Mouse (Mus musculus) cerebellum, postnatal 36 days (tissue): Measurements from ENCODE around the gene Srsf9.
A peak's percentile ranks its signal among the peaks of the same experiment; 100 is the strongest.
"Not testable (repeated sequence)": the region's sequence is repeated elsewhere in the genome, so short reads cannot be mapped to it uniquely, and the experiment has no call there.

Experiments used
- DNase-seq, 2 experiments: peaks; one replicate each; pipeline ENCODE4 v3.0.0; 2021 to 2022; ENCODE audit warnings: mixed read lengths in 2 of 2

The Srsf9 gene

GRCm38 (mm10) chr5:115326875-115327609 lies at the start of gene Srsf9:
Srsf9 (plus strand) TSS chr5:115327177.
- DNase-seq: peak; percentile 97 to 98

- DNase-seq: no peak
Measured at GRCm38 (mm10) chr5:115278053-115278452, 48.9 kb upstream of the Srsf9 start.

GRCm38 (mm10) chr5:115278785-115279184 lies 48.2 kb upstream of the Srsf9 start:
- no peak for DNase-seq

GRCm38 (mm10) chr5:115279226-115280049 lies 47.5 kb upstream of the Srsf9 start, which contains the start of gene Coq5:
Coq5 (plus strand) TSS chr5:115279666.
- peak; percentile 93 for DNase-seq

GRCm38 (mm10) chr5:115280050-115280687 lies 46.8 kb upstream of the Srsf9 start:
- DNase-seq: peak in 1 of 2 experiments; percentile 34

- no peak for DNase-seq
Measured at GRCm38 (mm10) chr5:115284735-115285134, 42.2 kb upstream of the Srsf9 start.

- DNase-seq: no peak
Measured at GRCm38 (mm10) chr5:115294173-115294572, 32.8 kb upstream of the Srsf9 start.

GRCm38 (mm10) chr5:115296347-115296746 lies 30.6 kb upstream of the Srsf9 start:
- no peak for DNase-seq

GRCm38 (mm10) chr5:115300035-115300744 lies 26.8 kb upstream of the Srsf9 start:
- DNase-seq: peak; percentile 52 to 55

GRCm38 (mm10) chr5:115300792-115301614 lies 26.0 kb upstream of the Srsf9 start, which contains the start of gene Dynll1:
Dynll1 (minus strand) TSS chr5:115300999.
- DNase-seq: peak; percentile 99 to 100

GRCm38 (mm10) chr5:115301615-115302014 lies 25.4 kb upstream of the Srsf9 start:
- DNase-seq: no peak

- not testable (repeated sequence) for DNase-seq
Measured at GRCm38 (mm10) chr5:115302190-115302589, 24.8 kb upstream of the Srsf9 start.

GRCm38 (mm10) chr5:115312354-115312753 lies 14.6 kb upstream of the Srsf9 start:
- no peak for DNase-seq

GRCm38 (mm10) chr5:115312816-115313667 lies 13.9 kb upstream of the Srsf9 start:
- no peak for DNase-seq

GRCm38 (mm10) chr5:115313668-115313943 lies 13.4 kb upstream of the Srsf9 start:
- DNase-seq: no peak

- no peak for DNase-seq
Measured at GRCm38 (mm10) chr5:115316968-115317644, 9.9 kb upstream of the Srsf9 start.

GRCm38 (mm10) chr5:115317645-115318328 lies 9.2 kb upstream of the Srsf9 start:
- no peak for DNase-seq

GRCm38 (mm10) chr5:115319004-115319940 lies 7.7 kb upstream of the Srsf9 start:
- peak; percentile 72 to 80 for DNase-seq
